Mouse (Mus musculus) myocyte (in vitro differentiated cells): ENCODE measurements around the gene Smurf1.

ENCODE experiments used
- MAX ChIP-seq: IDR thresholded peaks from one replicate; pipeline ENCODE4 v1.6.1; 2011; ENCODE audit warnings: low read depth, mild to moderate bottlenecking, control low read depth
- USF1 ChIP-seq: IDR thresholded peaks from one replicate; pipeline ENCODE4 v1.6.1; 2011; ENCODE audit warnings: low read depth, mild to moderate bottlenecking, control low read depth, moderate library complexity

DNA sequence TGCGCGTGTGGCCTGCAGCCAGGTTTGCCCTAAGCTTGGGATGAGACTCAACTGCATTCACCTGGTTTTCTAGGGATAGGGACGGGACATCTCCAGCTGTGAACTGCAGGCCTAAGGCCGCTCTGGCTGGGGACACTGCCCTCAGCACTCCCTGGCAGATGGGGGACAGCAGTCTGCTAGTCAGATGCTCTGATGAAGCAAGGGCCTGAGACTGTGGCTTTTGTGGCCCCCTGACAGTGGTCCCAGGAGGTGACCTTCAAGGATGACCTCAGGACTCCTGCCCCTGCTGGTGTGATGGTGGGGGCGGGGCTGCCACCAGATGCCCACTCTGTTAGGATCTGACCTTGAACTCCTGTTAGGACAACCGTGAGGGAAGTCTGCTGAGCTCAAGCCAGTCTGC is 90.4 kb downstream of the Smurf1 start:
- no peak for TF ChIP-seq USF1
- no peak for TF ChIP-seq MAX
